Mouse (Mus musculus) cerebellum, postnatal 25 days (tissue): ENCODE measurements at regions not wholly inside any gene's neighbourhood (a gene's known extent, or its start where the extent isn't known, plus 50 kb on each side); places are given as distances from the start of the nearest gene placed in this dataset.

Source experiments
- DNase-seq, 2 experiments: peaks; one replicate each; pipeline ENCODE4 v3.0.0; 2021; ENCODE audit warnings: mixed read lengths in 2 of 2

GRCm38 (mm10) chr2:67332211-67332610, 81.3 kb upstream of the Gm21830 start:
- peak; percentile 12 to 44 for DNase-seq

GRCm38 (mm10) chr2:67344711-67345110, 68.8 kb upstream of the Gm21830 start:
- no peak for DNase-seq
